Mouse (Mus musculus): ENCODE data around the gene Arhgap8.
"Not testable (repeated sequence)": the region's sequence is repeated elsewhere in the genome, so short reads cannot be mapped to it uniquely, and the experiment has no call there.

The Arhgap8 gene

GRCm38 (mm10) chr15:84736346-84736993, 16.6 kb downstream of the Arhgap8 start:
- DNase-seq (ENCODE audit: low spot score): no peak

GRCm38 (mm10) chr15:84736994-84737346, 17.1 kb downstream of the Arhgap8 start:
- DNase-seq (ENCODE audit: low spot score): no peak

- no peak for DNase-seq (ENCODE audit: low spot score)
These were observed 18.4 kb downstream of the Arhgap8 start for GRCm38 (mm10) chr15:84738246-84738645.

GRCm38 (mm10) chr15:84741573-84741972, 21.7 kb downstream of the Arhgap8 start:
- DNase-seq (ENCODE audit: low spot score): no peak

- DNase-seq (ENCODE audit: low spot score): peak; percentile 56
These were observed 23.5 kb downstream of the Arhgap8 start for GRCm38 (mm10) chr15:84743347-84743746.

- DNase-seq (ENCODE audit: low spot score): peak; percentile 38
These were observed 24.5 kb downstream of the Arhgap8 start for GRCm38 (mm10) chr15:84744308-84744707.

- no peak for DNase-seq (ENCODE audit: low spot score)
These were observed 26.0 kb downstream of the Arhgap8 start for GRCm38 (mm10) chr15:84745831-84746230.

GRCm38 (mm10) chr15:84754987-84755386, 35.1 kb downstream of the Arhgap8 start:
- DNase-seq (ENCODE audit: low spot score): peak; percentile 83

GRCm38 (mm10) chr15:84756426-84756825, 36.6 kb downstream of the Arhgap8 start:
- peak; percentile 38 for DNase-seq (ENCODE audit: low spot score)

GRCm38 (mm10) chr15:84758493-84758892, 38.6 kb downstream of the Arhgap8 start:
- peak; percentile 66 for DNase-seq (ENCODE audit: low spot score)

- DNase-seq (ENCODE audit: low spot score): no peak
These were observed 43.0 kb downstream of the Arhgap8 start for GRCm38 (mm10) chr15:84762712-84763422.

- DNase-seq (ENCODE audit: low spot score): no peak
These were observed 43.6 kb downstream of the Arhgap8 start for GRCm38 (mm10) chr15:84763423-84763812.

- no peak for DNase-seq (ENCODE audit: low spot score)
These were observed 46.8 kb downstream of the Arhgap8 start for GRCm38 (mm10) chr15:84766621-84767020.

GRCm38 (mm10) chr15:84768531-84768930, 48.7 kb downstream of the Arhgap8 start:
- DNase-seq (ENCODE audit: low spot score): not testable (repeated sequence)

GRCm38 (mm10) chr15:84769641-84770341, 49.9 kb downstream of the Arhgap8 start:
- DNase-seq (ENCODE audit: low spot score): no peak

GRCm38 (mm10) chr15:84772191-84773111, 52.6 kb downstream of the Arhgap8 start:
- DNase-seq (ENCODE audit: low spot score): peak; percentile 50

GRCm38 (mm10) chr15:84775421-84776174, 55.7 kb downstream of the Arhgap8 start:
- no peak for DNase-seq (ENCODE audit: low spot score)

GRCm38 (mm10) chr15:84778587-84778986, 58.7 kb downstream of the Arhgap8 start:
- no peak for DNase-seq (ENCODE audit: low spot score)

GRCm38 (mm10) chr15:84784812-84785211, 65.0 kb downstream of the Arhgap8 start:
- no peak for DNase-seq (ENCODE audit: low spot score)

GRCm38 (mm10) chr15:84787161-84787560, 67.3 kb downstream of the Arhgap8 start:
- DNase-seq (ENCODE audit: low spot score): no peak

- no peak for DNase-seq (ENCODE audit: low spot score)
These were observed 73.8 kb downstream of the Arhgap8 start for GRCm38 (mm10) chr15:84793649-84794048.

All from embryo, embryonic 10 days (tissue).